Mouse (Mus musculus) hindbrain, embryonic 11.5 days (tissue): ENCODE measurements around the gene Cd180. TPM values are rescaled to one million over a fixed set of nuclear protein-coding genes. Genes with fewer than 3 reads are reported as not detected.
A peak's percentile ranks its signal among the peaks of the same experiment; 100 is the strongest.

Source experiments
- ATAC-seq: fragments of 200-750 bp; cut with Nextera tagmentation; 2 replicates; pipeline ENCODE4 v1.8.0; 2017; ENCODE audit warnings: mild to moderate bottlenecking, moderate TSS enrichment, moderate library complexity; ENCODE audit not compliant: low FRiP score
- DNase-seq: peaks from one replicate; pipeline ENCODE4 v3.0.0-alpha.2; 2015; ENCODE audit warnings: low spot score
- H3K27ac ChIP-seq: fragments of 300-500 bp; sonication (generic); 2 replicates; pipeline ENCODE4 v1.5.1; 2014; ENCODE audit warnings: mild to moderate bottlenecking, low read depth, low read length
- H3K27me3 ChIP-seq: fragments of 300-500 bp; sonication (generic); 2 replicates; pipeline ENCODE4 v1.6.1; 2014; ENCODE audit warnings: mild to moderate bottlenecking, low read length, moderate library complexity, mixed read lengths; ENCODE audit not compliant: control insufficient read depth, insufficient read depth
- H3K36me3 ChIP-seq: fragments of 300-500 bp; sonication (generic); 2 replicates; pipeline ENCODE4 v1.6.1; 2014; ENCODE audit warnings: mild to moderate bottlenecking, low read length, moderate library complexity, mixed read lengths; ENCODE audit not compliant: control insufficient read depth, insufficient read depth
- H3K4me1 ChIP-seq: fragments of 300-500 bp; sonication (generic); replicated peaks from 2 replicates; pipeline ENCODE4 v1.6.1; 2014; ENCODE audit warnings: low read length, mixed read lengths; ENCODE audit not compliant: control insufficient read depth, insufficient read depth
- H3K4me2 ChIP-seq: fragments of 300-500 bp; sonication (generic); replicated peaks from 2 replicates; pipeline ENCODE4 v1.6.1; 2014; ENCODE audit warnings: mild to moderate bottlenecking, low read depth, low read length
- H3K4me3 ChIP-seq: fragments of 300-500 bp; sonication (generic); 2 replicates; pipeline ENCODE4 v1.5.1; 2014; ENCODE audit warnings: low read depth, low read length
- H3K9ac ChIP-seq: fragments of 300-500 bp; sonication (generic); 2 replicates; pipeline ENCODE4 v1.6.1; 2014; ENCODE audit warnings: low read depth, low read length
- H3K9me3 ChIP-seq: fragments of 300-500 bp; sonication (generic); 2 replicates; pipeline ENCODE4 v1.6.1; 2016; ENCODE audit warnings: low read length; ENCODE audit not compliant: control insufficient read depth
- WGBS: fragments of 180-500 bp; shearing (Covaris S2); extraction: QIAGEN DNeasy Blood & Tissue Kit; methylation state at CpG from one replicate; pipeline ENCODE4 v1.1.7; 2014; 5-methylcytosine and 5-hydroxymethylcytosine counted together
- polyA plus RNA-seq: library from polyadenylated mRNA; unstranded; fragments of >200 nt; fragmentation: Nextera tagmentation; extraction: Ambion mirVana; gene quantifications from 2 replicates; pipeline ENCODE4 v1.2.1, GENCODE M21; 2014

Cd180 gene
- polyA plus RNA-seq, 1 experiment from 2014 or later: 1.2 TPM

GRCm38 (mm10) chr13:102739720-102740535 is 46.6 kb downstream of the Cd180 start:
- WGBS: 95% methylated on average over 13 of the region's 13 CpGs
- no peak overlapping the region for H3K9ac ChIP-seq
- H3K27me3 ChIP-seq: no peaks in the 10 kb centered on the region
- no peak overlapping the region for H3K27ac ChIP-seq
- no peak for DNase-seq
- H3K36me3 ChIP-seq: no peaks in the 10 kb centered on the region; the same call in 1 of the 2 replicates
- no peak overlapping the region for H3K4me3 ChIP-seq
- no peaks in the 10 kb centered on the region for H3K9me3 ChIP-seq
- H3K4me2 ChIP-seq: no peak overlapping the region
- no peak for ATAC-seq
- no peaks in the 10 kb centered on the region for H3K4me1 ChIP-seq

DNA sequence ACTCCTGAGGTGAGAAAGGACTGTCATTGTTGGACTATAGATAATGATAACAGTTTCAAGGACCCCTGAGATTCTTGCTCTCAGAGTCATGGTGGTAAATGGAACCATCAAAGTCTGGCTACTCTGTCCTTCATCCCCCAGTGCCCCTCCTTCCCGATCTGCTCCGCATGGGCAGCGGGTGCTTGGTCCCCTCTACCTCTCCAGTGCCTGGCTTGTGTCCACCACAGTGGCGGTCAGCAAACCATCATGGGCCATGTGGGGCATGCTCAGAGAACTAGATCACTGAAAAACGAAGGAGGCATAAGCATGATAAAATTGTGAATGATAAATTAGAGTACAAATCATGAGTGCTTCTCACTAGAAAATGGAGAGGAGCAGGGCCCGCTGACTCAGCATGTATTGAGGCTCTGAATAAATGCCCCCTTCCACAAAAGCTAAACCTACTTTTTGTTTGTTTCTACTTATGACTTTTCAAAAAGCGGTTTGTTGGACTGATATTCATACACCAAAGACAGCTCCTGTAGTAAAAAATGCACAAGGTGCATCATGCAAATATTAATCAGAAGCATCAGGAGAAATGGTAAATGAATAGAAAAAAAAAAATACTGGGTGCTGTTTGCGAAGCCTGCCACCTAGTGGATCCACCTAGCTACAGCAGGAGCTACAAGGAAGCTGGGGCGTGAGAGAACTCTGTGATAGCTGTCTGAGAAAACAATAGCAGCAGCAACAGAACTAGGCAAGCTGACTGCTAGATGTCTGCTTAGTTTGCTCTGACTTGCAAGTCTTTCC is 51.3 kb downstream of the Cd180 start:
- ATAC-seq: no peak
- Histone ChIP-seq H3K4me2 (no peak overlapping the region), H3K4me1 (no peaks in the 10 kb centered on the region), H3K36me3 (no peaks in the 10 kb centered on the region), H3K27ac (no peak overlapping the region), H3K9ac (no peak overlapping the region), H3K9me3 (no peaks in the 10 kb centered on the region), H3K27me3 (no peaks in the 10 kb centered on the region), H3K4me3 (no peak overlapping the region)
- WGBS: 68% methylated on average over 9 of the region's 9 CpGs
- peak; percentile 61 for DNase-seq

- Histone ChIP-seq H3K4me1 (no peaks in the 10 kb centered on the region), H3K9ac (no peak overlapping the region), H3K4me3 (no peak overlapping the region), H3K4me2 (no peak overlapping the region), H3K36me3 (no peaks in the 10 kb centered on the region), H3K27ac (no peak overlapping the region), H3K27me3 (no peaks in the 10 kb centered on the region), H3K9me3 (no peaks in the 10 kb centered on the region)
- WGBS: 94% methylated on average over 3 of the region's 3 CpGs
- ATAC-seq (no peak), DNase-seq (no peak)
Observed at GRCm38 (mm10) chr13:102745270-102745600, 51.9 kb downstream of the Cd180 start.

DNA sequence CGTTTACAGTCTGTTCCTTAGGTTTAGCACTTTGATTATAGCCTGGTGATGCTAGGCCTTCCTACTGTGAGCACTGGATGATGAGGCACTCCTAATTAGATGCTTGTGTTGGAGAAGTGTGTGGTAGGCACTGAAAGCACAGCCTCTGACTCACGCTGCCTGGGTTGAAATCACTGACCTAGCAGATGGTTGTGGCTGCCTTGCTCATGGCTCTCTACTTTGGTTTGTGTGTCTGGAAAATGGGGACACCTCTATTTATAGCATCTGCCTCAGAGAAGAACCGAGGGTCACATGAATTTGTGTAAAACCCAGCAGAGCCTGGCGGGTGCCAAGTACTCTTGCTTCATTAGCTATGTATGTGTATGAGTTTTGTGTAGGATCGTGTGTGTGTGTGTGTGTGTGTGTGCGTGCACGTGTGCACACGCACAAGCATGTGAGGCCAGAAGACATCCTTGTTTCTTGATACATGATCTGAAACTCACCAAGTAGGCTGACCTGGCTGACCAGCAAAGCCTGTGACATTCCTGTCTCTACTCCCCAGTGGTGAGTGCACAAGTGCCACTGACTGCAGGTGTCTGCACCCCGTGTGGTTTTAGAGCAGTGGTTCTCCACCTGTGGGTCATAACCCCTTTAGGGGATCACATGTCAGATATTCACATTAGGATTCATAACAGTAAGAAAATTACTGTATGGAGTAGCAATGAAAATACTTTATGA is 52.4 kb downstream of the Cd180 start:
- H3K36me3 ChIP-seq: no peaks in the 10 kb centered on the region
- no peak for ATAC-seq

DNA sequence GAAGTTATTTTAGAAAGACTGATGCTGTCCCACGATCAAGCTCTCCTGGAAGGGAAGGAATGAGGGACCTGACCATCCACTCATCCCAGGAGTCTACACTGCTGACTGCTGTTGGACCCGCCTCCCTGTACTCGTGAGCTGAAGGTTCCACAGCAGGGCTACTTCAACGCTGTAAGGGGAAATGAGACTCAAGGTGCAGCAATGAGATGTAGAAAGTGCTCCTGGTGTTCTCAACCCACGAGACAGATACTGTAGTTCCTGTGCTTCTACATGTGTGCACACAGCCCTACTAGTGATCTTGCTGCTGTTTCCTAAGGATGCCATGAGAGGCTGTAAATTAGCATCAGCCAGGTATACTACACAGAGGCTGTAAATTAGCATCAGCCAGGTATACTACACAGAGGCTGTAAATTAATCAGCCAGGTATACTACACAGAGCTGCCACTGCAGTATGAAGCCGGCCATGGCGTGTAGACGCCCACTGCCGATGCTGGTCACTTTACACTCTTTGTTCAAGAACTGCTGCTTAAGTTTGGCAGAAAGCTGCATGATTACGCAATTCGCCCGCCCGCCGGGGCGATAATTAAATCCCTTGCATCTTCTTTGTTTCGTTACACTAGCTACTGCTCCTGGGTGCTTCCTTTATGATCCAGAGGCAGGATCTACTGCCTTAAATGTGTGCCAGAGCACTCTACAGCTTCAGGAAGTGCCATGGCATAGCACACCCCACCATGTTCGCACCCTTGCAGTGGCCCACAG is 53.6 kb downstream of the Cd180 start:
- H3K4me1 ChIP-seq: no peaks in the 10 kb centered on the region
- 0 out of 2 replicates have a peak, but pooled peaks cover 2% of the 10 kb centered on the region for H3K36me3 ChIP-seq
- 93% methylated on average over 17 of the region's 17 CpGs for WGBS
- no peak for ATAC-seq
- no peaks in the 10 kb centered on the region for H3K27me3 ChIP-seq
- no peak for DNase-seq
- no peak overlapping the region for H3K4me2 ChIP-seq
- no peak overlapping the region for H3K4me3 ChIP-seq
- H3K27ac ChIP-seq: no peak overlapping the region
- no peaks in the 10 kb centered on the region for H3K9me3 ChIP-seq
- no peak overlapping the region for H3K9ac ChIP-seq

More for the DNA sequence above, 52.4 kb downstream of the Cd180 start:
- 86% methylated on average over 9 of the region's 9 CpGs for WGBS
- DNase-seq: no peak
- Histone ChIP-seq H3K4me2 (no peak overlapping the region), H3K4me1 (no peaks in the 10 kb centered on the region), H3K27me3 (no peaks in the 10 kb centered on the region), H3K9ac (no peak overlapping the region), H3K27ac (no peak overlapping the region), H3K9me3 (no peaks in the 10 kb centered on the region), H3K4me3 (no peak overlapping the region)

DNA sequence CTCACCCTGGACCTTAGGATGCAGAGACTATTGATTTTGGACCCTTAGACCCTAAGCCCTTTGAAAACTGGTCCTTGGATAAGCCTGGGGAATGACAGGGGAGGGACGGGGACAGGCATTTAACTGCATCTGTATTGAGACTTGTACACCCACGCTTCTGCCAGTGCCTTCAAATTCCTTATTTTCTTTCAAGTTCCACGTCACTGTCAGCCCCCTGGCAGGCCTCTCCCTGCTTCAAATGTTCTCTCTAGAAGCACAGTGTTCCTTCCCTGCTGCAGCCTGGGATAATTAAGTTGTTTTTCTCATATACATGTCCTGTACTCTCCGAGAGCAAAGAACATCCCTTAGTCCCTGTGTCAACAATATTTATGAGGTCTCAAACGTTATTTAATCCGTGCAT is 55.8 kb downstream of the Cd180 start:
- H3K27ac ChIP-seq: no peak overlapping the region
- no peak overlapping the region for H3K4me3 ChIP-seq
- no peaks in the 10 kb centered on the region for H3K4me1 ChIP-seq
- no peak overlapping the region for H3K9ac ChIP-seq
- H3K27me3 ChIP-seq: no peaks in the 10 kb centered on the region
- 0 out of 2 replicates have a peak, but pooled peaks cover 2% of the 10 kb centered on the region for H3K36me3 ChIP-seq
- H3K4me2 ChIP-seq: no peak overlapping the region
- ATAC-seq (no peak), DNase-seq (no peak)
- WGBS: 69% methylated on average over 6 of the region's 6 CpGs
- no peaks in the 10 kb centered on the region for H3K9me3 ChIP-seq

DNA sequence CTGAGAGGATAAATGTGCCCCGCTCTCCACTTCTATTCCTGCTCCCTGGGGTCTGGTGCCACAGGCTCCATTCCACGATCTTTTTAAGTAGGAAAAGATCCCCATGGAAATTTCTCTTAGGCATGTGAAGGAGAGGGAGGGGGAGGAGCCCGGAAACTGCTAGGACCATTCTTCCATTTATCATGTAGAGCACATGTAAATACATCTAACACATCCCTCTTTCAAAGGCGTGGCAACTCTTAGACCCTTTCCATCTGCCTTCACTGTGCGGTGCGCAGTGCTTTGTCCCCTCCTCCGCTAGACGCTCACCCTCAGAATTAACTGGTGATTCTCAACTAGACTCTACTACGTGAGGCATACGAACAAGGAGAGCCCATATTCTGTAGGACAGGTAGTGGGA is 56.5 kb downstream of the Cd180 start:
- Histone ChIP-seq H3K4me2 (no peak overlapping the region), H3K27me3 (no peaks in the 10 kb centered on the region), H3K36me3 (0 out of 2 replicates have a peak, but pooled peaks cover 2% of the 10 kb centered on the region)

More for the DNA sequence above, 56.5 kb downstream of the Cd180 start:
- DNase-seq: no peak
- Histone ChIP-seq H3K27ac (no peak overlapping the region), H3K9me3 (no peaks in the 10 kb centered on the region), H3K4me3 (no peak overlapping the region), H3K4me1 (no peaks in the 10 kb centered on the region), H3K9ac (no peak overlapping the region)
- 83% methylated on average over 10 of the region's 10 CpGs for WGBS
- ATAC-seq: no peak
